Mouse (Mus musculus) hindbrain, postnatal 0 days (tissue): ENCODE data around the gene Gm2237. TPM values are rescaled to one million over a fixed set of nuclear protein-coding genes. Genes with fewer than 3 reads are reported as not detected.
"Not testable (repeated sequence)": the region's sequence is repeated elsewhere in the genome, so short reads cannot be mapped to it uniquely, and the experiment has no call there.

Experiments
- ATAC-seq: fragments of 200-750 bp; cut with Nextera tagmentation; 2 replicates; pipeline ENCODE4 v1.8.0; 2017; ENCODE audit warnings: mild to moderate bottlenecking, moderate TSS enrichment, moderate library complexity
- DNase-seq: peaks from one replicate; pipeline ENCODE4 v3.0.0-alpha.2; 2015; ENCODE audit warnings: low spot score
- H3K27ac ChIP-seq: fragments of 300-500 bp; sonication (generic); 2 replicates; pipeline ENCODE4 v1.5.1; 2014; ENCODE audit warnings: mild to moderate bottlenecking
- H3K27me3 ChIP-seq: fragments of 300-500 bp; sonication (generic); 2 replicates; pipeline ENCODE4 v1.6.1; 2014; ENCODE audit warnings: low read length, mixed read lengths; ENCODE audit not compliant: insufficient read depth
- H3K36me3 ChIP-seq: fragments of 300-500 bp; sonication (generic); 2 replicates; pipeline ENCODE4 v1.6.1; 2014; ENCODE audit warnings: low read length, mixed read lengths; ENCODE audit not compliant: insufficient read depth
- H3K4me1 ChIP-seq: fragments of 300-500 bp; sonication (generic); 2 replicates; pipeline ENCODE4 v1.6.1; 2014; ENCODE audit warnings: antibody characterized with exemption, low read length, mixed read lengths; ENCODE audit not compliant: insufficient read depth
- H3K4me2 ChIP-seq: fragments of 300-500 bp; sonication (generic); 2 replicates; pipeline ENCODE4 v1.6.1; 2014; ENCODE audit warnings: low read depth, mild to moderate bottlenecking, low read length, moderate library complexity, mixed read lengths
- H3K4me3 ChIP-seq: fragments of 300-500 bp; sonication (generic); 2 replicates; pipeline ENCODE4 v1.5.1; 2014; ENCODE audit warnings: low read length
- H3K9ac ChIP-seq: fragments of 300-500 bp; sonication (generic); replicated peaks from 2 replicates; pipeline ENCODE4 v1.6.1; 2014; ENCODE audit warnings: mild to moderate bottlenecking, low read length, moderate library complexity, mixed read lengths
- H3K9me3 ChIP-seq: fragments of 300-500 bp; sonication (generic); 2 replicates; pipeline ENCODE4 v1.6.1; 2016; ENCODE audit warnings: low read length, mixed read lengths
- CTCF ChIP-seq: IDR thresholded peaks from 2 replicates; pipeline ENCODE4 v1.5.1; 2016; ENCODE audit warnings: antibody characterized with exemption, control low read depth, low read depth
- WGBS: fragments of 180-500 bp; shearing (Covaris S2); extraction: QIAGEN DNeasy Blood & Tissue Kit; methylation state at CpG from one replicate; pipeline ENCODE4 v1.1.7; 2014; 5-methylcytosine and 5-hydroxymethylcytosine counted together
- polyA plus RNA-seq: library from polyadenylated mRNA; unstranded; fragments of >200 nt; fragmentation: Nextera tagmentation; extraction: Ambion mirVana; gene quantifications from 2 replicates; pipeline ENCODE4 v1.2.1, GENCODE M21; 2015
- total RNA-seq: library from RNA; depleted of rRNA; stranded (reverse); fragments of >200 nt; gene quantifications from 2 replicates; pipeline ENCODE4 v1.2.3, GENCODE M21; 2014; rRNA removed

Gm2237 gene
- 3.0 and 3.8 TPM in 2 replicates for total RNA-seq
- polyA plus RNA-seq = 4.8 and 5.2 TPM in 2 replicates

GRCm38 (mm10) chr14:19584804-19585667 is at the start of gene Gm2237:
Gene Gm2237, minus strand, starts transcription at chr14:19585135.
- not testable (repeated sequence) for ATAC-seq, H3K36me3 ChIP-seq, H3K27me3 ChIP-seq, H3K9me3 ChIP-seq, H3K4me1 ChIP-seq
- 0% methylated on average over 23 of the region's 62 CpGs for WGBS
- H3K9ac ChIP-seq = peak within 1 kb of the TSS; percentile 45; the same call in 1 of the 2 replicates
- H3K27ac ChIP-seq = peak within 1 kb of the TSS; percentile 48; the same call in 1 of the 2 replicates
- DNase-seq = peak; percentile 3
- TF ChIP-seq CTCF = peak; percentile 38
- peak within 1 kb of the TSS; percentile 38; the same call in 1 of the 2 replicates for H3K4me2 ChIP-seq
- H3K4me3 ChIP-seq = peak within 1 kb of the TSS; percentile 38

GRCm38 (mm10) chr14:19602481-19602880 is 17.5 kb upstream of the Gm2237 start, which contains the start of gene Gm5458:
Gene Gm5458, minus strand, starts transcription at chr14:19602581.
- WGBS = 71% methylated on average over 1 of the region's 2 CpGs
- not testable (repeated sequence) for H3K9ac ChIP-seq

GRCm38 (mm10) chr14:19549863-19550262 is 35.1 kb downstream of the Gm2237 start, which contains the start of gene Gm2244:
Gene Gm2244, minus strand, starts transcription at chr14:19549963.
- not testable (repeated sequence) for ATAC-seq, H3K36me3 ChIP-seq, H3K4me1 ChIP-seq, H3K27me3 ChIP-seq, H3K4me2 ChIP-seq, H3K4me3 ChIP-seq, H3K9me3 ChIP-seq, DNase-seq, H3K9ac ChIP-seq, H3K27ac ChIP-seq
- WGBS = 90% methylated on average over 1 of the region's 3 CpGs

More at GRCm38 (mm10) chr14:19602481-19602880, 17.5 kb upstream of the Gm2237 start, which contains the start of gene Gm5458:
- not testable (repeated sequence) for H3K9me3 ChIP-seq, H3K4me1 ChIP-seq, H3K36me3 ChIP-seq, H3K27me3 ChIP-seq, H3K4me3 ChIP-seq, ATAC-seq, H3K4me2 ChIP-seq, H3K27ac ChIP-seq, DNase-seq

Other genes with a start within 250 kb of the Gm2237 start
- gene Gm21738, start 166.2 kb downstream of the Gm2237 start, total RNA-seq = not detected in 2 replicates
- 0.32 and 0.54 TPM in 2 replicates for gene Gm21738, start 166.2 kb downstream of the Gm2237 start, polyA plus RNA-seq
- 0.10 TPM in 1 of 2 replicates, not detected in the other for gene Gm2244, start 35.2 kb downstream of the Gm2237 start, total RNA-seq
- gene Gm2244, start 35.2 kb downstream of the Gm2237 start, polyA plus RNA-seq = 0.37 and 0.80 TPM in 2 replicates
- not detected in 2 replicates for gene Gm5458, start 17.4 kb upstream of the Gm2237 start, total RNA-seq
- not detected in 2 replicates for gene Gm5458, start 17.4 kb upstream of the Gm2237 start, polyA plus RNA-seq
- 40.6 and 52.8 TPM in 2 replicates for gene Nid2, start 166.1 kb upstream of the Gm2237 start, total RNA-seq
- gene Nid2, start 166.1 kb upstream of the Gm2237 start, polyA plus RNA-seq = 22.5 and 25.5 TPM in 2 replicates
- gene Rtraf, start 238.7 kb upstream of the Gm2237 start, total RNA-seq = 50.4 and 51.5 TPM in 2 replicates
- gene Rtraf, start 238.7 kb upstream of the Gm2237 start, polyA plus RNA-seq = 152 TPM in 2 replicates